Mouse (Mus musculus) central nervous system, embryonic 14 days (tissue): ENCODE data around the gene Ripk1. TPM values are rescaled to one million over a fixed set of nuclear protein-coding genes. Genes with fewer than 3 reads are reported as not detected.

Source experiments
- polyA plus RNA-seq: library from polyadenylated mRNA; depleted of rRNA; stranded (reverse); fragments of >200 nt; gene quantifications from 2 replicates; pipeline ENCODE4 v1.2.3, GENCODE M21; 2012; rRNA removed

Ripk1 gene
- polyA plus RNA-seq: 5.0 and 6.5 TPM in 2 replicates

DNA sequence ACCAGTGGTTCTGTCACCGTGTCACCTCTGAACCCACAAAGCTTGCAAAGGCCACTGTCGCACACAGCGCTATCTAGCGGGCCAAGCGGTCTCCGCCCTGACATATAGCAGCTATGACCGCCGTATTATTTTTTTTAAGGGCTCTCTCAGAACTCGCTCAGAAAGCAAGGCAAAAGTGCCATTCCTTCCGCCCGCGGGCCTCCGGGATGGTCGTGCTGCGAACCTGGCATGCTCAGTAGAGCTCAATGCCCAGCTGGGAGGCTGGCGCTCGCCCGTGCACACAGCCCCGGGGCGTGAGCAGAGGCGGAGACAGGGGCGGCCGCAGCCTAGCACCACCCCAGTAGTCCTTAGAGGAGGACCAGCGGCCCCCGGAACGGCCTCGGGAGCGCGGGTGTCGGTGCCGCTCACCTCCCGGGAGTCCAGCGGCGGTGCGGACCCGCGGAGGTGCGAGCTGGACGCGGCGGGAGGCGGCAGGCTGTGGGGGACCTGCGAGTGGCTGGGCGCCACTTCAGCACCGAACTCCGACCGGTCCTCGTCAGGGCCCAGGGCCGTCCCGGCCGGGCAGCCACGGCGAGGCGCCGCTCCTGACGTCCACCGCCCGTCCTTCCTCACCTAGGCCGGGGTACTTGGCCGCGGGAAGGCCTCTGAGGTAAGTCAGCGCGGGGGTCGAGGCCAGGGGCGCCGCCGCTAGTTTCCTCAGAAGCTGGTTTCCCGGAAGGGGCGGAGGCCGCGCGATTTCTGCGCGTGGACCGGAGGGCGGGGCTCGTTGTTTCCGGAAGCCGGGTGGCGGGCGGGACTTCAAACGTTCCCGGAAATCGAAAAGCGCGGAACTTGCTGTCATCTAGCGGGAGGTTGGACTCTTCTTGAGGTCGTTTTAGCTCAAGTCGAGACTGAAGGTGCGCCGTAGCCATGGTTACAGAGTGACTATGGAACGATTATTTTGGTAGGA lies at the start of gene Ripk1, which contains the start of gene Serpinb6a:
TSS of gene Ripk1 (plus strand) at position 306 of the 949 bp plus-strand sequence.
TSS of gene Serpinb6a (minus strand) at position 737 of the 949 bp plus-strand sequence.

DNA sequence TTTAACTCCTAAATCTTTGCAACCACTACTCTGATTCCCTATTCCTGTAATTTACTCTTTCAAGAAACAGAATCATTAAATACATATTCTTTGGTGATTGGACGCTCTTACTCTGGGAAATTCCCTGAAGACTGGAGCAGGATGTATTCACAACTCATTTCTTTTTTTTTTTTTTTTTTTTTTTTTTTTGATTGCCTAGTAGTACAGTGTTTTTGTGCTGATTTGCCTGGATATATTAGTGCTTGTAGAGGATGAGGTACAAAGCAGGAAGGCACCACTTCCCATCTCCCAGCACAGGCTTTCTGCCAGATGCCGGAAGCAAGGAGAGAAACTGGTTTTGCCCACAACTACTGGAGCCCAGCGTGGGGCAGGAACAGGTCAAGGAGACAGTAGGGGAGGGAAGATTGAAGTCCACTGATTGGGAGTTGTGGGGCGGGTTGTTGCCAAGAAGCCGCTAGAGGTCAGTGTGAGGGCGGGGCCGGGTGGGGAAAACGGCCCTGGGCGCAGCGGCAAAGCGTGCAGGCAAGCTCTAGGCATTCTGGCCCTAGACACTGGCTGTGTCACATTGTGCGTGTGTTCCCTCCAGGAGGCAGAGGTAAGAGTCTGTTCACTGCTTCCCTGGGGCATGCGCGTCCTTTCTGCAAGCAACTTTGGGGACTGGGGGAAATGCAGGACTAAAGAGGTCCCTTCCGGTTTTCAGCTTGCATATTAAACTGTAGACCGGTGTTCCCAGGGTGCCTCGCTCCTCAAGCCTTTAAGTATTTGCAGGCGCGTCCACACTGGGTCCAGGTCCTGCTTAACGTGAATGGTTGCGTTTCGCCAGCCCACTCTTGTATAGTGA lies 37.7 kb upstream of the Ripk1 start, which contains the start of gene Nqo2:
TSS of gene Nqo2 (plus strand) at position 482 of the 841 bp plus-strand sequence.

DNA sequence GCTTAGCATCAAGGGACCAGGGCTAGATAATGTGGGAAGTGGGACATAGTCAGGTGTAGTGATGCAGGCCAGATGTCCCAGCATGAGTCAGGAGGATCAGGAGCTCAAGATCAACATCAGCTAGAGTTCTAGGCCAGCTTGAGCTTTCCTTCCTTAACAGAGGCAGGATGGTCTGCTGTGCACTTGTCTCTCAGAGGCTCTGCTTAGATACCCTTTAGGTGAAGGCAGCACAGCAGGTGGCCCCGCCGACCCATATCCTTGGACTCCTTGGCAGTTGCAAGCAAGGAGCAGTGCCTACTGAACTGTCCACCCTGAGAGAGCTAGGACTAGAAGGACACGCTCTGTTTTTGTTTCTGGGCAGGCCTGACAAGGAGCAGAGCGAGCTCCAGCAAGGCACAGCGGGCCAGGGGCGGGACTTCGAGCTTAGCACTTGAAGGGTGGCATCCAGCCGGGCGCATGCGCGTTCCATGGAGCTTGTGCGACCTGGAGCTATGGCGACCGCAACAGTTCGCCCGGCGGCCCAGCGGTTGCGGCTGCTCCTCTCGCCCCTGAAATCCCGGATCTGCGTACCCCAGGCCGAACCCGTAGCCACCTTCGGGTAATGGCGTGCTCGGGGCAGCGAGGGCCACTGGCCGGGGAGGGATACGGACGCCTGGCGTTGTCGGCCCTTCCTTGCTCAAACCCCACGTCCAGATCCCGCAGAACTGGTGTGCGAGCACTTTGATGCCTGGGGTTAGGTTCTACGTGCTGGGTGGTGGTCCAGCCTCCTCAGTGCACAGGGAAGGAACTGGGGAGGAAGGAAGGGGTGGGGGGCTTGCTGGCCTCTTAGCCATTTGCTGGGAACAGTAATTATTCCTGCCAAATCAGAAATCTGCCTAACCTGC lies 35.3 kb downstream of the Ripk1 start, which contains the start of gene Bphl:
TSS of gene Bphl (plus strand) at position 426 of the 884 bp plus-strand sequence.

GRCm38 (mm10) chr13:34077492-34078271 lies 75.5 kb downstream of the Ripk1 start, which contains the start of gene Tubb2a:
Gene Tubb2a (minus strand): TSS chr13:34078007.

Other genes starting within 250 kb of the Ripk1 start
- 0.06 TPM in 1 of 2 replicates, not detected in the other for gene Serpinb6e, start 159.0 kb upstream of the Ripk1 start, polyA plus RNA-seq
- 0.16 and 0.21 TPM in 2 replicates for gene Serpinb6c, start 96.7 kb upstream of the Ripk1 start, polyA plus RNA-seq
- gene Nqo2, start 37.7 kb upstream of the Ripk1 start, polyA plus RNA-seq: 5.3 and 7.8 TPM in 2 replicates
- 26.9 and 37.9 TPM in 2 replicates for gene Serpinb6a, start 431 bp downstream of the Ripk1 start, polyA plus RNA-seq
- gene Bphl, start 35.2 kb downstream of the Ripk1 start, polyA plus RNA-seq: 26.4 and 28.0 TPM in 2 replicates
- 2,489 and 2,593 TPM in 2 replicates for gene Tubb2a, start 75.6 kb downstream of the Ripk1 start, polyA plus RNA-seq
- 5,936 and 7,251 TPM in 2 replicates for gene Tubb2b, start 128.1 kb downstream of the Ripk1 start, polyA plus RNA-seq
- 131 and 162 TPM in 2 replicates for gene Psmg4, start 160.6 kb downstream of the Ripk1 start, polyA plus RNA-seq